Mouse (Mus musculus): ENCODE results near the gene Lars2. TPM values are rescaled to one million over a fixed set of nuclear protein-coding genes. Genes with fewer than 3 reads are reported as not detected.
"Not testable (repeated sequence)": the region's sequence is repeated elsewhere in the genome, so short reads cannot be mapped to it uniquely, and the experiment has no call there.

Gene Lars2
- 819 and 831 TPM in 2 replicates for polyA plus RNA-seq (2015; fragmentation: Nextera tagmentation; extraction: Ambion mirVana)

GRCm38 (mm10) chr9:123366708-123367385, at the start of gene Lars2:
Lars2 (plus strand) TSS chr9:123366927.
- under 1% methylated on average over 35 of the region's 35 CpGs for WGBS
- peak; percentile 99 for ATAC-seq (ENCODE audit: low read depth)

GRCm38 (mm10) chr9:123326106-123326505, 40.6 kb upstream of the Lars2 start:
- H3K27ac ChIP-seq (ENCODE audit: low read length) = no peak overlapping the region
- H3K4me3 ChIP-seq (ENCODE audit: low read length) = no peak overlapping the region
- H3K9ac ChIP-seq (ENCODE audit: low read length) = no peak overlapping the region
- H3K4me2 ChIP-seq (ENCODE audit: low read depth, low read length) = no peak overlapping the region
- H3K4me1 ChIP-seq (replicated peaks; ENCODE audit: control insufficient read depth, insufficient read depth, low read length) = no peaks in the 10 kb centered on the region
- no peaks in the 10 kb centered on the region for H3K9me3 ChIP-seq (ENCODE audit: control insufficient read depth, low read length)
- H3K36me3 ChIP-seq (ENCODE audit: control insufficient read depth, insufficient read depth, low read length) = no peaks in the 10 kb centered on the region
- no peaks in the 10 kb centered on the region for H3K27me3 ChIP-seq (ENCODE audit: control insufficient read depth, insufficient read depth, low read depth, low read length)
- ATAC-seq (ENCODE audit: low read depth) = no peak

More at GRCm38 (mm10) chr9:123366708-123367385, at the start of gene Lars2:
- Histone ChIP-seq H3K9me3 (ENCODE audit: control insufficient read depth, low read length) (no peaks in the 10 kb centered on the region), H3K27ac (ENCODE audit: low read length) (peak within 1 kb of the TSS; percentile 81), H3K4me1 (replicated peaks; ENCODE audit: control insufficient read depth, insufficient read depth, low read length) (peaks cover 12% of the 10 kb centered on the region), H3K4me3 (ENCODE audit: low read length) (peak within 1 kb of the TSS; percentile 90), H3K27me3 (ENCODE audit: control insufficient read depth, insufficient read depth, low read depth, low read length) (no peaks in the 10 kb centered on the region), H3K4me2 (ENCODE audit: low read depth, low read length) (peak within 1 kb of the TSS; percentile 75), H3K36me3 (ENCODE audit: control insufficient read depth, insufficient read depth, low read length) (peaks cover under 1% of the 10 kb centered on the region; the same call in 1 of the 2 replicates), H3K9ac (ENCODE audit: low read length) (peak within 1 kb of the TSS; percentile 88)

DNA sequence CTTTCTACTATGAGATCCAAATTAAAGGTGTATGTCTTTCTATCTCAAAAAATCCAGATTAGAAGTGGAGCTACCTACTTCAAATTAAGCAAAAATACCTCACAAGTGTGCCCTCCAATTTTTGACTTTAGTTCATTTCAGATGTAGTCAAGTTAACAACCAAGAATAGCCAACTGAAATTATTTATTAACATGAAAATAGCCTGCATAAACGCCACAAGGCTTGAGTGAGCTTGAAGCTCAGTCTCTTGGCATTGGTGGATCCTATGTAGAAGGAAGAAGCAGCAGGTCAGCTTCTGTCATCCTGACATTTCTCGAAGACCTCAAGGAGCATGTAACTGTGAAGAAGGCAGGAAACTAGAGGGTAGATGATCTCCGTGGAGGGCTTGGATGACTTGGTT, 38.4 kb upstream of the Lars2 start:
- no peaks in the 10 kb centered on the region for H3K27me3 ChIP-seq (ENCODE audit: control insufficient read depth, insufficient read depth, low read depth, low read length)
- no peak for ATAC-seq (ENCODE audit: low read depth)
- 81% methylated on average over 3 of the region's 3 CpGs for WGBS
- no peak overlapping the region for H3K4me3 ChIP-seq (ENCODE audit: low read length)
- H3K36me3 ChIP-seq (ENCODE audit: control insufficient read depth, insufficient read depth, low read length) = no peaks in the 10 kb centered on the region
- H3K27ac ChIP-seq (ENCODE audit: low read length) = no peak overlapping the region
- H3K9me3 ChIP-seq (ENCODE audit: control insufficient read depth, low read length) = no peaks in the 10 kb centered on the region
- no peak overlapping the region for H3K9ac ChIP-seq (ENCODE audit: low read length)
- H3K4me2 ChIP-seq (ENCODE audit: low read depth, low read length) = no peak overlapping the region
- no peaks in the 10 kb centered on the region for H3K4me1 ChIP-seq (replicated peaks; ENCODE audit: control insufficient read depth, insufficient read depth, low read length)

GRCm38 (mm10) chr9:123329831-123330230, 36.9 kb upstream of the Lars2 start:
- 93% methylated on average over 7 of the region's 7 CpGs for WGBS
- ATAC-seq (ENCODE audit: low read depth) = no peak

DNA sequence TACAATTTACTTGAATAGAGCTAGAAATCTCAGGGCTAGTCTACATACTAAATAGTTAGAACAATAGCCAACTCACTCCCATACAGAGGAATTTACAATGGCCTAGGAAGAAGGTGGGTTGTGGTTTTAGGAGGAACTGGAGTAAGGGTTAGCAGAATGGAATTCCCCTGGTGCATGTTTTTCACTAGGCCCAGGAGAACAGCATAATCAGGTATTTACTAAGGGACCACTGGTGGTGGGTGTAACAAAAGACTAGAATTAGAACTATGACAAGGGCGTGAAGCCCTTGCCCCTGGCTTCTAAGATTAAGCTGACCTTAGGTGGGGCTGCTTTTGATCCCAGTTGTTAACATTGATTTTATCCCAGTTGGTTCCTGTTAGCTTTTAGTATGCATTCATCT, 36.5 kb upstream of the Lars2 start:
- H3K4me3 ChIP-seq (ENCODE audit: low read length); H3K9me3 ChIP-seq (ENCODE audit: control insufficient read depth, low read length); H3K4me1 ChIP-seq (replicated peaks; ENCODE audit: control insufficient read depth, insufficient read depth, low read length); H3K9ac ChIP-seq (ENCODE audit: low read length); ATAC-seq (ENCODE audit: low read depth); H3K4me2 ChIP-seq (ENCODE audit: low read depth, low read length); H3K27ac ChIP-seq (ENCODE audit: low read length); H3K27me3 ChIP-seq (ENCODE audit: control insufficient read depth, insufficient read depth, low read depth, low read length); H3K36me3 ChIP-seq (ENCODE audit: control insufficient read depth, insufficient read depth, low read length): not testable (repeated sequence)
- 59% methylated on average over 1 of the region's 1 CpGs for WGBS

More at GRCm38 (mm10) chr9:123329831-123330230, 36.9 kb upstream of the Lars2 start:
- H3K4me1 ChIP-seq (replicated peaks; ENCODE audit: control insufficient read depth, insufficient read depth, low read length) = no peaks in the 10 kb centered on the region
- H3K4me2 ChIP-seq (ENCODE audit: low read depth, low read length) = no peak overlapping the region
- no peaks in the 10 kb centered on the region for H3K27me3 ChIP-seq (ENCODE audit: control insufficient read depth, insufficient read depth, low read depth, low read length)
- no peak overlapping the region for H3K9ac ChIP-seq (ENCODE audit: low read length)
- no peak overlapping the region for H3K4me3 ChIP-seq (ENCODE audit: low read length)
- H3K9me3 ChIP-seq (ENCODE audit: control insufficient read depth, low read length) = no peaks in the 10 kb centered on the region
- no peaks in the 10 kb centered on the region for H3K36me3 ChIP-seq (ENCODE audit: control insufficient read depth, insufficient read depth, low read length)
- no peak overlapping the region for H3K27ac ChIP-seq (ENCODE audit: low read length)

- WGBS = 87% methylated on average over 2 of the region's 2 CpGs
- Histone ChIP-seq H3K4me2 (ENCODE audit: low read depth, low read length) (no peak overlapping the region), H3K4me3 (ENCODE audit: low read length) (no peak overlapping the region), H3K36me3 (ENCODE audit: control insufficient read depth, insufficient read depth, low read length) (no peaks in the 10 kb centered on the region), H3K27me3 (ENCODE audit: control insufficient read depth, insufficient read depth, low read depth, low read length) (no peaks in the 10 kb centered on the region), H3K4me1 (replicated peaks; ENCODE audit: control insufficient read depth, insufficient read depth, low read length) (no peaks in the 10 kb centered on the region), H3K27ac (ENCODE audit: low read length) (no peak overlapping the region), H3K9ac (ENCODE audit: low read length) (no peak overlapping the region), H3K9me3 (ENCODE audit: control insufficient read depth, low read length) (no peaks in the 10 kb centered on the region)
- no peak for ATAC-seq (ENCODE audit: low read depth)
These were observed 33.2 kb upstream of the Lars2 start for GRCm38 (mm10) chr9:123333479-123333878.

DNA sequence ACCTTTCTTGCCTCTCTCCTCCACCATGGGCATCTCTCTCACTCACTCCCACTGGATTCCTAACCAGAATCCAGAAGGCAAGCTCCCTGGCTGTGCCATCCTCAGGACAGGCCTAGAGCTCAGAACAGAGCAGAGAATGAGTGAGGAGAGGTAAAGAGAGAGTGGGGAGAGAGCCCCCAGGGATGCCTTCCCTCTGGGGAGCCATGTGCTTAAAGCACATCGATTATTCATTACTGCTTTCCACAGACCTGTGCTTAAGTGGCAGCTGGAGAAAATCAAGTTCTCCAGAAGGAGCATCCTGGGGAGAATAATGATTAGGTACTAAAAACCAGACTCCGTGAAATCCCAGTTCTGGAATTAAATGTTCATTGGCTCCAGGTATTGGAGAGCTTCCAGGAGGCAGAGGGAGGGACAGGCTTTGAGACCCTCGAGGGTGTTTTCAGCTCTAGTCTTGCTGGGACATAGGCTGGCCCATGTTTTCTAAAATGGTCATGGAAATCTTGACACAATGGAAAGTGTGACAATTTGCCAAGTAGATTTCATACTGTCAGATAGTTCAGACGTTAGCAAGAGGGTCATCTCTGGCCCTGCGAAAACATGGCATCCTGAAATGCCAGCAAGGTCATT, 31.6 kb upstream of the Lars2 start:
- H3K36me3 ChIP-seq (ENCODE audit: control insufficient read depth, insufficient read depth, low read length) = no peaks in the 10 kb centered on the region
- H3K9me3 ChIP-seq (ENCODE audit: control insufficient read depth, low read length) = no peaks in the 10 kb centered on the region
- H3K4me1 ChIP-seq (replicated peaks; ENCODE audit: control insufficient read depth, insufficient read depth, low read length) = peaks cover 5% of the 10 kb centered on the region; the same call in 1 of the 2 replicates
- 53% methylated on average over 5 of the region's 5 CpGs for WGBS
- no peak overlapping the region for H3K4me2 ChIP-seq (ENCODE audit: low read depth, low read length)
- no peak overlapping the region for H3K9ac ChIP-seq (ENCODE audit: low read length)
- no peak for ATAC-seq (ENCODE audit: low read depth)
- H3K27me3 ChIP-seq (ENCODE audit: control insufficient read depth, insufficient read depth, low read depth, low read length) = no peaks in the 10 kb centered on the region
- H3K27ac ChIP-seq (ENCODE audit: low read length) = no peak overlapping the region
- no peak overlapping the region for H3K4me3 ChIP-seq (ENCODE audit: low read length)

- 20% methylated on average over 3 of the region's 3 CpGs for WGBS
- no peak overlapping the region for H3K27ac ChIP-seq (ENCODE audit: low read length)
- H3K4me3 ChIP-seq (ENCODE audit: low read length) = no peak overlapping the region
- no peak overlapping the region for H3K4me2 ChIP-seq (ENCODE audit: low read depth, low read length)
- H3K27me3 ChIP-seq (ENCODE audit: control insufficient read depth, insufficient read depth, low read depth, low read length) = no peaks in the 10 kb centered on the region
- peaks cover 5% of the 10 kb centered on the region for H3K4me1 ChIP-seq (replicated peaks; ENCODE audit: control insufficient read depth, insufficient read depth, low read length)
- H3K9me3 ChIP-seq (ENCODE audit: control insufficient read depth, low read length) = no peaks in the 10 kb centered on the region
- no peak for ATAC-seq (ENCODE audit: low read depth)
- no peak overlapping the region for H3K9ac ChIP-seq (ENCODE audit: low read length)
- H3K36me3 ChIP-seq (ENCODE audit: control insufficient read depth, insufficient read depth, low read length) = no peaks in the 10 kb centered on the region
These were observed 27.0 kb upstream of the Lars2 start for GRCm38 (mm10) chr9:123339651-123340144.

GRCm38 (mm10) chr9:123341256-123341655, 25.5 kb upstream of the Lars2 start:
- no peaks in the 10 kb centered on the region for H3K9me3 ChIP-seq (ENCODE audit: control insufficient read depth, low read length)
- no peak overlapping the region for H3K4me3 ChIP-seq (ENCODE audit: low read length)
- H3K4me2 ChIP-seq (ENCODE audit: low read depth, low read length) = no peak overlapping the region
- peaks cover 5% of the 10 kb centered on the region for H3K4me1 ChIP-seq (replicated peaks; ENCODE audit: control insufficient read depth, insufficient read depth, low read length)
- ATAC-seq (ENCODE audit: low read depth) = 0 out of 2 replicates have a peak, but pooled peaks have one; percentile 41
- H3K36me3 ChIP-seq (ENCODE audit: control insufficient read depth, insufficient read depth, low read length) = no peaks in the 10 kb centered on the region
- H3K27ac ChIP-seq (ENCODE audit: low read length) = no peak overlapping the region
- H3K27me3 ChIP-seq (ENCODE audit: control insufficient read depth, insufficient read depth, low read depth, low read length) = no peaks in the 10 kb centered on the region
- no peak overlapping the region for H3K9ac ChIP-seq (ENCODE audit: low read length)
- 44% methylated on average over 6 of the region's 6 CpGs for WGBS

Data from lung, embryonic 16.5 days (tissue).